Mouse (Mus musculus) frontal cortex, postnatal 14 days (tissue): ENCODE measurements at regions not wholly inside any gene's neighbourhood (a gene's known extent, or its start where the extent isn't known, plus 50 kb on each side); places are given as distances from the start of the nearest gene placed in this dataset.
"Not testable (repeated sequence)": the region's sequence is repeated elsewhere in the genome, so short reads cannot be mapped to it uniquely, and the experiment has no call there.

ENCODE experiments used
- DNase-seq, 2 experiments: peaks; one replicate each; pipeline ENCODE4 v3.0.0; 2022; ENCODE audit warnings: low spot score in 2 of 2

DNA sequence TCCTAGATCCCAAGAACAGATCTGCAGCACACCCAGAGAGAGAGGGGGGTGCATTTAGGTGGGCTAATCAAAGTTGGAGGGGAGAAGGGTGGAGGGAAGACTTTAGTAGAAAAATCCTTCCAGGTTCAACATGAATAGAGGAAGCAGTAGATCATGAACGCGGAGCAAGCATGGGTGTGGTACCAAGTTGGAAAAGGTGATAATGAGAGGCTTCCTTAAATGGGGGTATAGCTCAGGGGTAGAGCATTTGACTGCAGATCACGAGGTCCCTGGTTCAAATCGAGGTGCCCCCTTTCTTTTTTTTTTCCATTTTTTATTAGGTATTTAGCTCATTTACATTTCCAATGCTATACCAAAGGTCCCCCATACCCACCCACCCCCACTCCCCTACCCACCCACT is 54.0 kb upstream of the Krba1 start:
- DNase-seq, result not testable (repeated sequence)

DNA sequence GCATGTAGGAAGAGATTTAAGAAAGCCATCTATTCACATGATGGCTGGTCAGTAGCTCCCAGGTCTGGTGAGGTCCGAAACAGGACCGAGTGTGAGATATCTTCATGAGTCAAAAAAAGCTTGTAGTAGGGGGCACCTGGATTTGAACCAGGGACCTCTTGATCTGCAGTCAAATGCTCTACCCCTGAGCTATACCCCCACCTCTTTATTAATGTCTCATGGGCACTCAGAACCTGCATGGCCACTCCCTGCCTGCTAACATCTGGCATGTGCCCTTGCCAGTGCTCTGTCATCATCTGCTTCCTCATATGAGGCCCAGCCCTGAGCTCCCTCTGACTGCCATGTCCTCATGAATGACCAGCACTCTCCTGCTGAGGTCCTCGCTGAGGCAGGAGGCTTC is 58.4 kb upstream of the Krba1 start:
- not testable (repeated sequence) for DNase-seq

DNA sequence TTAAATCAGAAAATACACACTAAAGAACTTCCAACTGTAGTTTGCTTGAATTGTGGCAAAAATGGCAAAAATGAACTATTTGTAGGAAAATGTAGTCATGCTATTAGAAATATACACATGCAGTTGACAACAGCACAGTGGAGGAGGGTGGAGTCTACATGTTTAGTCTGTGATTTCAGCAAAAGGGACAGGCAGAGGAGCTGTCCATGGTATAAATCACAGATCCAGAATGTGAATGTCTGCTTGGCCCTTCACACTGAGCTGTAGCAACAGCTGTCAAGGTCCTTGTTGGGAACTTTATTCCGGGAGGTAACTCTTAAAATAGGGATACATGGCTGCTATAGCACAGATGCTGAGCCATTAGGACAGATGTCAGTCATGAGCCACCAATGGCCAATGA is 107.4 kb upstream of the Krba1 start:
- DNase-seq, result no peak

DNA sequence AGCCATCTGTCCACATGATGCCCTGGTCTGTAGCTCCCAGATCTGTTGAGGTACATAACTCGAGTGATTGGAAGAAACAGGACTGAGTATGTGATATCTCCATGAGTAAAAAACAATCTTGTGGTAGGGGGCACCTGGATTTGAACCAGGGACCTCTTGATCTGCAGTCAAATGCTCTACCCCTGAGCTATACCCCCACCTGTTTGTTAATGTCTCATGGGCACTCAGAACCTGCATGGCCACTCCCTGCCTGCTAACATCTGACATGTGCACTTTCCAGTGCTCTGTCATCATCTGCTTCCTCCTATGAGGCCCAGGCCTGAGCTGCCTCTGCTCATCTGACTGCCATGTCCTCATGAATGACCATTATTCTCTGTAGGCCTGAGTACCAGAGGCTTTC is 115.7 kb upstream of the Krba1 start:
- not testable (repeated sequence) for DNase-seq

DNA sequence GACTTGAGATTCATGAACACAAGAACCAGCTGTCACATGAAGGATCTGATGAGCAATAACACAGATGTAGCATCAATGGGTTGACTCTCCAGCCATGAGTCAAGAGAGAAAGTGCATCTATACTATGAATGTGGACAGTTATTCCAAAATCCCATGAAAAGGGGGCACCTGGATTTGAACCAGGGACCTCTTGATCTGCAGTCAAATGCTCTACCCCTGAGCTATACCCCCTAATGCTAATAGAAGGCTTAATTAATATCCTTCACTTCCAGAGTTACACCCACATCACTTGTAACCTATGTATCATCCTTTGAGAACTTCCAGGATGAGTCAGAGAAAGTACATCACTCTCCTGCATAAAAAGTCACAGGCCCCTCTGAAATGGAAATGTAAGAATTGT is 133.8 kb upstream of the Krba1 start:
- not testable (repeated sequence) for DNase-seq

DNA sequence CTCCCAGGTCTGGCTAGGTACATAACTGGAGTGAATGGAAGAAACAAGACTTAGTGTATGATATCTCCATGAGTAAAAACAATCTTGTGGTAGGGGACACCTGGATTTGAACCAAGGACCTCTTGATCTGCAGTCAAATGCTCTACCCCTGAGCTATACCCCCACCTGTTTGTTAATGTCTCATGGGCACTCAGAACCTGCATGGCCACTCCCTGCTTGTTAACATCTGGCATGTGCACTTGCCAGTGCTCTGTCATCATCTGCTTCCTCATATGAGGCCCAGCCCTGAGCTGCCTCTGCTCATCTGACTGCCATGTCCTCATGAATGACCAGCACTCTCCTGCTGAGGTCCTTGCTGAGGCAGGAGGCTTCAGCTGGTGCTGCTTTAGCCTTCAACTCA is 142.4 kb upstream of the Krba1 start:
- not testable (repeated sequence) for DNase-seq

DNA sequence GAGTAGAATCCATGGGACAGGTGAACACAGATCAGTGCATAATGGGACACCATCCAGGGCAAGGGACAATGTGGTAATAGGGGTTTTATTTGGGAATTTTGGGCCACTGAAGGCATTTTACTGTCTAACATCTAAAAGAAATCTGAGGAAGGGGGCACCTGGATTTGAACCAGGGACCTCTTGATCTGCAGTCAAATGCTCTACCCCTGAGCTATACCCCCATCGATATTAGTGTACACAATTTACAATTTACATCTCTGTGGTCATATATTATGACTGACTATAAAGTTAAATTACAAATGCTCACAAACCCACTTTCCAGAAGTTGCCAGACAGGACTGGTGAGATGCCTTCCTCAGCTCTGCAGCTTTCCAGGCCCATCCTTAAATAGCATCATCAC is 143.4 kb upstream of the Krba1 start:
- DNase-seq, result no peak

DNA sequence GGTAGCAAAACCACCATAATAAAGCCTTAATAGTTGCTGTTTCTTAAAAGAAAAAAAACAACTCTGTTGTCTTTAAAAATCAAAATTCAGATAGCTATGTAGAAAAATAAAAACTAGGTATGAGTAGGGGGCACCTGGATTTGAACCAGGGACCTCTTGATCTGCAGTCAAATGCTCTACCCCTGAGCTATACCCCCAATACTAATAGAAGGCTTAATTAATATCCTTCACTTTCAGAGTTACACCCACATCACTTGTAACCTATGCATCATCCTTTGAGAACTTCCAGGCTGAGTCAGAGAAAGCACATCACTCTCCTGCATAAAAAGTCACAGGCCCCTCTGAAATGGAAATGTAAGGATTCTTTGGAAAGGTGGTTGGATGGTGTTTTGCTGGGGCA is 151.2 kb upstream of the Krba1 start:
- not testable (repeated sequence) for DNase-seq

DNA sequence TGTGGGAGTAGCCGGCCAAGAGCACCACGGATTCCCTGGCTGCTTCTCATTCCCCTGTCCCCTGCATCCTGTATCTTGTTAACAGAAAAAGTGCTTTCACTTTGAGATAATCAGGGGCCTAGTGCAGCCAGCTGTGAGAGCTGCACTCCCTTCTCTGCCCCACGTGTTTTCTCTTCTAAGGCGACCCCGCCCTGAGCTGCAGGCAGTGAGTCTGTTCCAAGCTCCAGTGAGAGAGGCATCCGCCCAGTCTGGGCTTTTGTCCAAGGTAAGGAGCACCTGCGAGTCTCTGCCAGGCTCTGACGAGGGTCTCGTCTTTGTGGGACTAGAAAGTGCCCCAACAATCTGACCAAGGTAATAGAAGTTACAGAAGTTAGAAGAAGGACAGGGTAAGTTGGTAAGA is 141.0 kb upstream of the Zfp746 start:
- DNase-seq, result no peak

DNA sequence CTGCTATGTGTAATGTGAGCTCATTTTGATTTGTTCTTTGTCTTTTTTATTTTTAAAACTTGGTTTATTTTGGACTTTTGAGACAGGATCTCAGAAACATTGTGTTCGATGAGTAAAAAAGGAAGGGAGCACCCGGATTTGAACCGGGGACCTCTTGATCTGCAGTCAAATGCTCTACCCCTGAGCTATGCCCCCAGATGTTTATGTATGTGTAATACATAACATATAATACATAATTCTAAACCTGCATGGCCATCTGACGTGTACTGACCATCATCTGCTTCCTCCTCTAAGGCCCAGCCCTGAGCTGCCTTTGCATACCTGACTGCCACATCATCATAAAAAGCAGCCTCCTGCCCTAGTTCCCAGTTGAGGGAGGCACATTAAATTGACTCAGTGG is 137.8 kb upstream of the Zfp746 start:
- no peak for DNase-seq

DNA sequence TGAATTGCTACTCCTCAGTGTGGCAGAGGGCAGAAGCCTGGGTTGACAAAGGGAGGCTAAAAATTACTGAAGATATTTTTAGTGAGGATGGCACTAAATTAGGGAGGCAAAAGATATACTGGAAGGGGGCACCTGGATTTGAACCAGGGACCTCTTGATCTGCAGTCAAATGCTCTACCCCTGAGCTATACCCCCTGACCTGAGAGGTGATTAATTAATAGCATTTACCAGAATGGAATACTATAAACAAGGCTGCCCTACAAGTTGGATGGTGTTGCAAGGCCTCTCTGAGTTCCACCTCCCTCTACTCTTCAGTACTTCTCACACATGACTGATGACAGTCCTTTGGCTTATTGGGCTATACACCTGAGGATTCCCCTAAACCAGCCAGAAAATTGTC is 136.6 kb upstream of the Zfp746 start:
- DNase-seq, result no peak

DNA sequence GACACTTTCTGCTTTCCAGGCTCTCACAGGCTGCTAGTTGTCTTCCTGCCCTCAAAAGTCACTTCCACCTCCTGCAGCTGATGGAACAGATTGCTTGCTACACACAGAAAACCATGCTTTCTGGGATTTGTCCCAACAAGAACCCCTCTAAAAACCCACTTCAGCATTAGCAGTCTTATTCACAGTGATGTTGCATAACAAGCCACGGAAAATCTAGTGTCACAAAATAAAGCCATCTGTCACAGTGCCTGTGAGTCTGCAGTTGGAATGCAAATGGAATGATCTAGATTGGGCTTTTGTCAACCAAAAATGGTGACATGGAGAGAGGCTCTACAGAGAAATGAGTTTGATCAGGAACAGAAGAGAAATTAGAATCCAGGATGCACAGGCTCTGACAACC is 135.4 kb upstream of the Zfp746 start:
- peak; percentile 7 for DNase-seq

DNA sequence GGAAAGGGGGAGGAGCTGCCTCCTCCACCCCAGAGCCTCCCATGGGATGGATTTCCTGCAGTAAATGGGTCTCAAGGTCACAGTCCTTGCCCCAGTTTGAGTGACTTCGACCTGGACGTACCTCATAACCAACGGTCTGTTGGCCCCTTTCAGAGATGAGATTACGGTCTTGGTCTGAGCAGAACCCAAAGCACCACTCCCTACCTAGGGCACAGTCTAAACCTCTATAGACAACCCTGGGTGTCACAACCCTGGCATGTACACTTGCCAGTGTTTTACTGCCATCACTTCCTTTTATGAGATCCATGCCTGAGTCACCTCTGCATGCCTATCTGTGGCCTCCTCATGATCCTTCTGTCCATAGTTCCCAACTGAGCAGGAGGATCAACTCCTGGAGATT is 128.8 kb upstream of the Zfp746 start:
- no peak for DNase-seq

DNA sequence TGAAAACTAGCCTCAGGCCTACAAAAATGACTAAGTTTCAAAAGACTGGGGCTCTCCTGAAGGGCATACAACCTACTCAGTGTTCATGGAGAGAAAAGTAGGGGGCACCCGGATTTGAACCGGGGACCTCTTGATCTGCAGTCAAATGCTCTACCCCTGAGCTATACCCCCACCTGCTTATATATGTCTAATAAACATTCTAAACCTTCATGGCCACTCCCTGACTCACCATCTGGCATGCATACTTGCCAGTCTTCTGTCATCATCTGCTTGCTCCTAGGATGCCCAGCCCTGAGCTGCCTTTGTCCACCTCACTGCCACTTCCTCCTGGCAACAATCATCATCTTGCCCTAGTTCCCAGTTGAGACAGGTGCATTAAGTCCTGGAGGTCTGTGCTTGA is 123.3 kb upstream of the Zfp746 start:
- DNase-seq, result no peak

DNA sequence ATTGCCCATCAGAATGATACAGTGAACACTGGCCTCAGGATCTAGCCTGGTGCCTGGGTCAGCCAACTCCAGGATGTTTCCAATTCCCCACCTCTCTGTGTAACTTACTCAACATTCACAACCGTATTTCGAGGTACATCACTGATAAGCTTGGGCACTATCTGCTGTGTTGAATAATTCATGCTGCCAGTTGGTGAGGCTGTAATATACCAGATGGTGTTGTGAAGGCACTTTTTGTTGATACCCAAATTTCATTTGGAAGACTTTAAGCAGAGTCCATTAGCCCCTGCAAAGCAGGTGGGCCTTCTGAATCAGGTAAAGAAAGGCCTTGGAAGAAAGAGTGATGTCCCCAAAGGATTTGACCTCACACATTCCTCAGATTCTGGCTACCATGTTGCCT is 122.7 kb upstream of the Zfp746 start:
- no peak for DNase-seq

DNA sequence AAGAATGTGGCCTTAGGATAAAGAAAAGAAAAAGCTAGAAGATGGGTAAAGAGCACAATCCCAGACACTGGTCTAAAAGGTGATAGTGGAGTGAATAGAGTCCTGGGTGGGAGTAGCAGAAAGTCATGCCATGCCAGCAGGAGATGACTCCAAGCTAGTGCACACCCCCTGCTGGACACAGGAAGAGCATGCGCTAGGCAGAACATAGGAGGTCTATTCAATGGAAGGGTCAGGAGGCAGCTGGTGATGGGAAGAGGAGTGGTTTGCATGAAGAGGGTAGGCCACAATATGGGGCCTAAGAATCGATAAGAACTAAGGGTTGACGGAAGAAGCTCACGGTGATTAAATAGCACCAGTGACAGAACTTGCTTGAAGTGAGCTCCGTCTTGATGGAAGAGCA is 119.3 kb upstream of the Zfp746 start:
- DNase-seq, result no peak

DNA sequence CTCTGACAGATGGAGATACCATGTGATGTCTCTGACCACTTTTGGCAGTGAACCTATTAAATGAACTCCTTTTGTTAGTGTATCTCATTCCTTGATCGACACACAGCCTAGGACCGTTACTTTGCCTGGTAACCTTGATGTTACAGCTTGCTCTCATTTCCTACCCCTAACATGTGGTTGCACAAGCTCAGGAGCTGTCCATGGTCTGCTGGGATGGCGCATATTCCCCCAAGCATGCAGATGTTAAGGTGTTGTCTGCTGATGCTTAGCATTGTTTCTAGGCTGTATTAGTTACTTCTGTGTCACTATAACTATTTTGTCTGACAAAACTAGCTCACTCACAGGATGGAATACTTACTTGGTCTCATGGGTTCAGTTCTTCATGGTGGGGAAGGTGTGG is 113.6 kb upstream of the Zfp746 start:
- no peak for DNase-seq

DNA sequence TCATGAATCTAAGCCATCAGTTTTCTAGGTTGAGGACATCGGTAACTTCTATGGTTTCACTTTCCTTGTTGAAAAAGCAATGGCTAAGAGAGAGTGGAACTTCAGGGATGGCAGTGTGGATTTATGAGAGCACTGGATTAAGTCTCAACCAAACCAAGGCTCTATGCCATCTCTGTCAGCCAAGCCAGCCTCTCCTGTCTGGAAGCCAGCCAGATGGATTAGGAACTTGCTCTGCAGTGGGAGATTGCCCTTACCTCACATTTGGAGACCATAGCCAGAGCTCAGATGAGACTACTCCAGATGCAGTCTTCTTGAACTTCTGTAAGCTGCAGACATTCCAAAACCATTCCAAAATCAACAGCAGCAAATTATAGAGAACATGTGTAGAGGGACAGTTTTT is 112.4 kb upstream of the Zfp746 start:
- DNase-seq, result no peak

DNA sequence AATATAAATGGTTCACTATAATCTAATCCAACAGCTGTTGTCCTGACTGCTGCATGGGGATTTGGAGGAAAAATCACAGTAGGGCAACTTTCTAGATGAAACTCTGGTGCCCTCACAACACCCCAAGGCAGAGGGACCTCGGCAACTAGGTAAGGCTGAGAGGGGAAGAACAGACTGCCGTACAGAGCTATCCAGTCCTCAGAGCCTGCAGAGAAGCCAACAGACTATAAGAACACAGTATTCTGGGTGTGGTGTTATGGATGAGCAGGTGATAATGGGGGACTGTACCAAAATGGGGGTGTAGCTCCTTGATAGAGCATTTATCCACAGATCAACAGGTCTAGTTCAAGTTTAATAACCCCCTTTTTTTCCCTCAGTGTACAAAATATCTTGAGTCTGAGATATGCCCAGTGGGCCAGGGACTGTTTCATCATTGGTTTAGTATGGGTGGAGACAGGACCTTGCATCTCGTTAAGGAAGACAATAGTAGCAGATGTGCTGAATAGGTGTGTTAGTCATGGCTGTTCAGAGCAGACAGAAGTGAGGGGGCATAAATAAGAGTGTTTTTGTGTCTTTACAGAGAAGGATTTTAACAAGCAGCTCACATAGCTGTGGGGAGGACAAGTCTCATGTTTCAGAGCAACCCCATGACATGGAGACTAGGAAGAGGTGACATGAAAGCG is 111.4 kb upstream of the Zfp746 start:
- DNase-seq, result no peak

DNA sequence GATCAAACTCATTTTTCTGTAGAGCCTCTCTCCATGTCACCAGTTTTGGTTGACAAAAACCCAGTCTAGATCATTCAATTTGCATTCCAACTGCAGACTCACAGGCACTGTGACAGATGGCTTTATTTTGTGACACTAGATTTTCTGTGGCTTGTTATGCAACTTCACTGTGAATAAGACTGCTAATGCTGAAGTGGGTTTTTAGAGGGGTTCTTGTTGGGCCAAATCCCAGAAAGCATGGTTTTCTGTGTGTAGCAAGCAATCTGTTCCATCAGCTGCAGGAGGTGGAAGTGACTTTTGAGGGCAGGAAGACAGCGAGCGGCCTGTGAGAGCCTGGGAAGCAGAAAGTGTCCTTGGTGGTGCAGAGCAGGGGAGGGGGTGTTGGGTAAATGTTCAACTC is 102.0 kb upstream of the Zfp746 start:
- DNase-seq, result peak in 1 of 2 experiments; percentile 5

DNA sequence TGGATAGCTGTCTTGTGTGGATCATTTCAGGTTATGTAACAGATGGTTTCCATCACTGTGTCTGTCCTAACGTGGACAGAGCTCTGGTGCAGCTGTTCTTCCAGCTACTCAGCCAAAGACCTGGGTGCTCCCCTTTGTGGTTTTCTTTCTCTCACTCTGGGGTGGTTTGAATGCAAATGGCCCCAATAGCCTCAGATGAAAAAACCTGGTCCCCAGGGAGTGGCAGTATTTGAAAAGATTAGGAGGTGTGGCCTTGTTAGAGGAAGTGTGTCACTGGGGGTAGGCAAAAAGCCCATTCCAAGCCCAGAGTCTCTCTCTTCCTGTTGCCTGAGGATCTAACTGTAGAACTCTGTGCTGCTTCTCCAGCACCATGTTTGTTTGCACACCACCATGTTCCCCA is 98.9 kb upstream of the Zfp746 start:
- no peak for DNase-seq

DNA sequence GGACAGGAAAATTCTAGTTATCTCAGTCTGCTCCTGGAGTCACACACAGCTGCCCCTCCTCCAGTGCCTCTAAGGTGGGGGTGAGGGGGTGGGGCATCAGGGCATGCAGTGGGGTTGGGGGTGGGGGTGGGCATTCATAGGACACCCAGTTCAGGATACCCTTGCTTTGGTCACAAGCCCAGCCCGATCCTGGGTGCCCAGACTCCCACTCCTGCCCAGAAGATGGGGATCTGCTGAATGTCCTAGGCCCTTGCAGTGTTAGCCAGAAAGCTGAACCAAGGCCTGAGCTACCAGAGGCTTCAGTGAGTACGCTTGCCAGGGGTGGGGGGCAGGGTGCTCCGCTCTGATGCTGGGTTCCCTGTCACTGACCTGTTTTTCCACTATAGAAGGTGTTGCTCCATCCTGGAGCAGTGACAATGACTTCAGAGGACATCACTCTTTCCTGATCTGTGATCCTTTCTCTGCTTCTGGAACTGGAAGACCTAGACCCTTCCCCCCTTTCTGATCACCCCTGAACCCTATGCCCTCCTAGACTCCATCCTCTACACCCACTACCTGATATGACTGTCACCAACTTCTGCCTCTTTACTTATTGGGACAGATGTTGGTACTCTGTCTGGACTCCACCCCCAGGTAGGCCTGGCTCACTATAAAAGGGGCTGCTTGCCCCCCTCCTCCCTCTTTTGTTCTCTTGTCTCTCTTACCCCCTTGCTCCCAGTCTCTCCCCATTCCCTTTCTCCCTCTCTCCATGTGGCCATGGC is 92.1 kb upstream of the Zfp746 start:
- no peak for DNase-seq

DNA sequence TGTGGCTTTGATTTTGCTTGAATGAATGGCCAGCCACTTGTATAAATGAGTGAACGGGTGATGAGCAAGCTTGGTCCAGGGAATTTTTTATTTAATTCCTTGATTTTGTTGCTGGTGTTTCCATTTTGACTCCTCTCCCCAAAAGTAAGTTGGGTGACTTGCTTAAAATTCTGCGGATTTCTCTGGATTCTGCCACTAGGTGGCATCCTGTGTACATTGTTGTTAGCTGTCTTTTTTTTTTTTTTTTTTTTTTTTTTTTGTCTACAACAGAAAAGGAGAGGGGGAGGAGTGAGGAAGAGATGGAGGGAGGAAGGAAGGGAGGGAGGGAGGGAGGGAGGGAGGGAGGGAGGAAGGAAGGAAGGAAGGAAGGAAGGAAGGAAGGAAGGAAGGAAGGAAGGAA is 91.5 kb upstream of the Zfp746 start:
- peak in 1 of 2 experiments; percentile 64 for DNase-seq

DNA sequence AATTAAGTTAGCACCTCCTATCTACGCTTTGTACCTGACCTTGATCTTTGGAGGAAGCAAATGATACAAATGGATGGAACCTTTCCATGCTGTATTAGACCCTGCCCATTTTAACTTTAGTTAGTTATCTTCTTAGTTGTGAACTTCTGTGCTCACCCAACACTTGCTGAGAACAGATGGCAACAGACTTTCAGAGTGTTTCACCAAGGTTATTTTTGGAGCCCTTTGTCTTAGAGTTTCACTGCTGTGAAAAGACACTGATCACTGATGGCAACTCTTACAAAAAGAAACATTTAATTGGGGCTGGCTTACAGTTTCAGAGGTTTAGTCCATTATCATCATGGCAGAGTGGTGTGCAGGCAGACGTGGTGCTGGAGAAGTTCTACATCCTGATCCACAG is 88.8 kb upstream of the Zfp746 start:
- DNase-seq, result no peak
